Mouse (Mus musculus) lung, adult 2 months (tissue): ENCODE measurements around the gene Sp100.

Experiments
- CTCF ChIP-seq: fragments of 200-500 bp; IDR thresholded peaks from 2 replicates; pipeline ENCODE4 v1.5.1; 2011; ENCODE audit warnings: mild to moderate bottlenecking, low read length, control low read depth; ENCODE audit not compliant: insufficient read depth
- POLR2A ChIP-seq: fragments of 200-500 bp; IDR thresholded peaks from 2 replicates; pipeline ENCODE4 v1.6.1; 2011; ENCODE audit warnings: low read depth, mild to moderate bottlenecking, control low read depth, low read length, borderline replicate concordance; ENCODE audit errors: extremely low read depth

DNA sequence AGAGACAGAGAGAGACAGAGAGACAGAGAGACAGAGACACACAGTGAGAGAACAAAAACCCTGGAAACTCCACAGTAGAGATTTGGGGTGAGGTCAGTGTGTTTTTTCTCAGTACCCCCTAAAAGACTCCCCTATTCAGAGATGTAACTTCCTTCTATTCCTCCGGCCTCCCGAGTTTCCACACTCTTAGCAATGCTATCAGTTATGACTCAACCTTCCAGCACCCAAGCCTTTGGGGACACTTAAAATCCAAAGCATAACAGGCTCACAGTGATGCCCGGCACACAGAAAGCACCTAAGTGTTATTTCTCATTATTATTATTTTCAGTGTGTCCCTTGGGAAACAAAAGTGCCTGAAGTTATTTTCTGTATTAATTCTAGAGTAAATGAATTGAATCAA lies 40.8 kb downstream of the Sp100 start:
- TF ChIP-seq CTCF = no peak
- no peak for TF ChIP-seq POLR2A
